Mouse (Mus musculus): ENCODE data around the gene Dtd1.

GRCm38 (mm10) chr2:144672397-144672796 is 72.7 kb downstream of the Dtd1 start:
- TF ChIP-seq CTCF (IDR thresholded peaks at IDR 0.05; ENCODE audit: borderline replicate concordance, extremely low read depth, insufficient read depth, insufficient read length) (no peak), POLR2A (IDR thresholded peaks at IDR 0.05; ENCODE audit: borderline replicate concordance, extremely low read depth, insufficient read depth, insufficient read length, poor library complexity, severe bottlenecking) (no peak)
